Mouse (Mus musculus) MEL (cell line): Measurements from ENCODE around the gene Igfbp2. TPM values are rescaled to one million over a fixed set of nuclear protein-coding genes. Genes with fewer than 3 reads are reported as not detected.

Experiments
- DNase-seq: peaks from one replicate; pipeline ENCODE4 v3.0.0; 2011; ENCODE audit warnings: low read depth, low spot score
- H3K27ac ChIP-seq: 2 replicates; pipeline ENCODE4 v1.5.1; 2012; ENCODE audit warnings: low read depth, mild to moderate bottlenecking, control low read depth, low read length, moderate library complexity; ENCODE audit not compliant: control insufficient read depth
- H3K27me3 ChIP-seq, 2 experiments: fragments of 150-350 bp in 1 of 2; sonication (generic) in 1 of 2; 2 replicates each; pipeline ENCODE4 v1.6.1; 2012; ENCODE audit warnings: low read length in 2 of 2, mild to moderate bottlenecking in 2 of 2, improper control_type of control experiment in 1 of 2, moderate library complexity in 1 of 2; ENCODE audit not compliant: insufficient read depth in 2 of 2, control insufficient read depth in 1 of 2
- H3K36me3 ChIP-seq, 2 experiments: 2 replicates each; pipeline ENCODE4 v1.6.1; 2012 to 2014; ENCODE audit warnings: low read length in 2 of 2, improper control_type of control experiment in 1 of 2, inconsistent platforms in 1 of 2, mild to moderate bottlenecking in 1 of 2; ENCODE audit not compliant: insufficient read depth in 2 of 2, control insufficient read depth in 1 of 2
- H3K4me1 ChIP-seq, 2 experiments: fragments of 150-350 bp in 1 of 2; sonication (generic) in 1 of 2; 2 replicates each; pipeline ENCODE4 v1.6.1; 2012; ENCODE audit warnings: low read length in 2 of 2, improper control_type of control experiment in 1 of 2, mild to moderate bottlenecking in 1 of 2; ENCODE audit not compliant: insufficient read depth in 2 of 2, control insufficient read depth in 1 of 2
- H3K4me3 ChIP-seq, 2 experiments: fragments of 150-350 bp in 1 of 2; sonication (generic) in 1 of 2; 2 replicates each; pipeline ENCODE4 v1.5.1; 2012; ENCODE audit warnings: low read depth in 2 of 2, low read length in 2 of 2, mild to moderate bottlenecking in 2 of 2, moderate library complexity in 2 of 2, control low read depth in 1 of 2, improper control_type of control experiment in 1 of 2; ENCODE audit not compliant: control insufficient read depth in 1 of 2, insufficient read depth in 1 of 2
- H3K79me2 ChIP-seq: 2 replicates; pipeline ENCODE4 v1.6.1; 2012; ENCODE audit warnings: mild to moderate bottlenecking, low read length, moderate library complexity; ENCODE audit not compliant: control insufficient read depth, poor library complexity, insufficient read depth
- H3K9ac ChIP-seq: 2 replicates; pipeline ENCODE4 v1.6.1; 2012; ENCODE audit warnings: low read depth, mild to moderate bottlenecking, control low read depth, low read length, moderate library complexity; ENCODE audit not compliant: control insufficient read depth, poor library complexity, severe bottlenecking
- H3K9me3 ChIP-seq: fragments of 150-350 bp; sonication (generic); replicated peaks from 2 replicates; pipeline ENCODE4 v1.6.1; 2012; ENCODE audit warnings: mild to moderate bottlenecking, low read length, improper control_type of control experiment, moderate library complexity; ENCODE audit not compliant: insufficient read depth
- CHD2 ChIP-seq: IDR thresholded peaks from 2 replicates; pipeline ENCODE4 v1.6.1; 2011; ENCODE audit warnings: low read length, improper control_type of control experiment
- ELF1 ChIP-seq: IDR thresholded peaks from 2 replicates; pipeline ENCODE4 v1.6.1; 2014; ENCODE audit warnings: low read depth, mild to moderate bottlenecking, inconsistent platforms, low read length, improper control_type of control experiment, moderate library complexity
- EP300 ChIP-seq, 2 experiments: IDR thresholded peaks; 2 replicates each; pipeline ENCODE4 v1.6.1; 2011; ENCODE audit warnings: improper control_type of control experiment in 2 of 2, low read length in 2 of 2, low read depth in 1 of 2, mild to moderate bottlenecking in 1 of 2
- ETS1 ChIP-seq: IDR thresholded peaks from 2 replicates; pipeline ENCODE4 v1.6.1; 2012; ENCODE audit warnings: low read depth, mild to moderate bottlenecking, inconsistent platforms, low read length, improper control_type of control experiment, moderate library complexity
- GABPA ChIP-seq: IDR thresholded peaks from 2 replicates; pipeline ENCODE4 v1.6.1; 2012; ENCODE audit warnings: low read depth, mild to moderate bottlenecking, inconsistent platforms, low read length, improper control_type of control experiment, moderate library complexity
- HCFC1 ChIP-seq: IDR thresholded peaks from 2 replicates; pipeline ENCODE4 v1.6.1; 2012; ENCODE audit warnings: low read depth, mild to moderate bottlenecking, inconsistent platforms, low read length, improper control_type of control experiment, moderate library complexity
- KAT2A ChIP-seq: conservative IDR thresholded peaks from 2 replicates; pipeline ENCODE4 v1.6.1; 2012; ENCODE audit warnings: low read depth, low read length, improper control_type of control experiment, inconsistent platforms
- MAX ChIP-seq: IDR thresholded peaks from 2 replicates; pipeline ENCODE4 v1.6.1; 2011; ENCODE audit warnings: low read length, improper control_type of control experiment
- MAZ ChIP-seq: IDR thresholded peaks from 2 replicates; pipeline ENCODE4 v1.6.1; 2012; ENCODE audit warnings: low read depth, mild to moderate bottlenecking, inconsistent platforms, low read length, improper control_type of control experiment
- MYC ChIP-seq: IDR thresholded peaks from 2 replicates; pipeline ENCODE4 v1.6.1; 2011; ENCODE audit warnings: low read depth, mild to moderate bottlenecking, low read length, improper control_type of control experiment, moderate library complexity
- NELFE ChIP-seq: IDR thresholded peaks from 2 replicates; pipeline ENCODE4 v1.6.1; 2011; ENCODE audit warnings: low read depth, low read length, improper control_type of control experiment
- NRF1 ChIP-seq: IDR thresholded peaks from 2 replicates; pipeline ENCODE4 v1.6.1; 2014; ENCODE audit warnings: low read depth, mild to moderate bottlenecking, inconsistent platforms, low read length, improper control_type of control experiment, moderate library complexity; ENCODE audit not compliant: poor library complexity, insufficient read depth, severe bottlenecking
- POLR2AphosphoS2 ChIP-seq: IDR thresholded peaks from 2 replicates; pipeline ENCODE4 v1.6.1; 2011; ENCODE audit warnings: low read length, improper control_type of control experiment
- POLR2AphosphoS5 ChIP-seq: IDR thresholded peaks from 2 replicates; pipeline ENCODE4 v1.6.1; 2012; ENCODE audit warnings: low read depth, borderline replicate concordance, mild to moderate bottlenecking, inconsistent platforms, low read length, moderate library complexity, mixed read lengths
- RAD21 ChIP-seq: IDR thresholded peaks from 2 replicates; pipeline ENCODE4 v1.6.1; 2011; ENCODE audit warnings: mild to moderate bottlenecking, low read depth, low read length, improper control_type of control experiment
- SIN3A ChIP-seq: IDR thresholded peaks from 2 replicates; pipeline ENCODE4 v1.6.1; 2012; ENCODE audit warnings: low read length, improper control_type of control experiment, inconsistent platforms
- TAL1 ChIP-seq: IDR thresholded peaks from 2 replicates; pipeline ENCODE4 v1.6.1; 2012; ENCODE audit warnings: mild to moderate bottlenecking, inconsistent platforms, low read length, moderate library complexity, mixed read lengths
- TCF12 ChIP-seq: IDR thresholded peaks from 2 replicates; pipeline ENCODE4 v1.6.1; 2014; ENCODE audit warnings: low read depth, mild to moderate bottlenecking, inconsistent platforms, low read length, improper control_type of control experiment, moderate library complexity
- USF2 ChIP-seq, 2 experiments: IDR thresholded peaks; 2 replicates each; pipeline ENCODE4 v1.6.1; 2011 to 2012; ENCODE audit warnings: improper control_type of control experiment in 2 of 2, low read length in 2 of 2, borderline replicate concordance in 1 of 2, inconsistent platforms in 1 of 2, low read depth in 1 of 2, mild to moderate bottlenecking in 1 of 2; ENCODE audit not compliant: insufficient read depth in 1 of 2
- ZC3H11A ChIP-seq: IDR thresholded peaks from 2 replicates; pipeline ENCODE4 v1.6.1; 2012; ENCODE audit warnings: low read depth, mild to moderate bottlenecking, inconsistent platforms, low read length, improper control_type of control experiment
- ZMIZ1 ChIP-seq: IDR thresholded peaks from 2 replicates; pipeline ENCODE4 v1.6.1; 2012; ENCODE audit warnings: low read depth, mild to moderate bottlenecking, inconsistent platforms, low read length, improper control_type of control experiment, moderate library complexity
- ZNF384 ChIP-seq: IDR thresholded peaks from 2 replicates; pipeline ENCODE4 v1.6.1; 2012; ENCODE audit warnings: low read depth, mild to moderate bottlenecking, inconsistent platforms, low read length, improper control_type of control experiment
- polyA plus RNA-seq, 2 experiments: library from polyadenylated mRNA; stranded (reverse) in 1 of 2; unstranded in 1 of 2; fragments of >175 nt in 1 of 2; fragments of >200 nt in 1 of 2; gene quantifications; 2 replicates each; pipeline versions ENCODE4 v1.2.1 to v1.2.4; 2012; ENCODE audit warnings: low replicate concordance in 2 of 2, low read depth in 1 of 2; ENCODE audit not compliant: insufficient read length in 2 of 2, insufficient read depth in 1 of 2, missing spikeins in 1 of 2
- total RNA-seq: library from RNA; depleted of rRNA; stranded (reverse); fragments of 300-350 nt; gene quantifications from 2 replicates; pipeline ENCODE4 v1.2.3, GENCODE M21; 2012

Gene Igfbp2
- total and polyA plus RNA-seq, 3 experiments: not detected

GRCm38 (mm10) chr1:72869681-72870614 is 45.6 kb downstream of the Igfbp2 start (continued):
- no peak for TF ChIP-seq ZC3H11A
- TF ChIP-seq RAD21: no peak
- no peak for TF ChIP-seq KAT2A
- no peak for TF ChIP-seq POLR2AphosphoS2
- peak; percentile 45; the same call in 1 of the 2 replicates for TF ChIP-seq ZMIZ1
- TF ChIP-seq SIN3A: no peak; the same call in 1 of the 2 replicates
- no peak for TF ChIP-seq HCFC1
- TF ChIP-seq MAZ: no peak; the same call in 1 of the 2 replicates
- peak; percentile 58 for TF ChIP-seq NELFE
- no peak for TF ChIP-seq CHD2
- TF ChIP-seq USF2 (IDR thresholded peaks at IDR 0.05; ENCODE audit: borderline replicate concordance in 1 of 2, insufficient read depth in 1 of 2, low read depth in 1 of 2, low read length in 2 of 2): no peak
- no peak for TF ChIP-seq TAL1
- TF ChIP-seq, all 39 proteins: peak for 13

GRCm38 (mm10) chr1:72870615-72871336 is 46.5 kb downstream of the Igfbp2 start:
- Histone ChIP-seq H3K36me3 (peaks cover 0 to 18% of the 10 kb centered on the region in 2 experiments; a peak in 2 of 4 replicates), H3K4me1 (peaks cover 16 to 19% of the 10 kb centered on the region in 2 experiments), H3K4me3 (peak overlapping the region; percentile 66 to 76), H3K27ac (peak overlapping the region; percentile 42), H3K27me3 (no peaks in the 10 kb centered on the region), H3K9ac (peak overlapping the region; percentile 55), H3K79me2 (no peaks in the 10 kb centered on the region), H3K9me3 (no peaks in the 10 kb centered on the region)
- DNase-seq: peak; percentile 90
- TF ChIP-seq SIN3A (peak; percentile 76), TCF12 (no peak), MYC (0 out of 2 replicates have a peak, but pooled peaks have one; percentile 17), ELF1 (no peak), POLR2AphosphoS2 (no peak), ZMIZ1 (no peak), MAX (0 out of 2 replicates have a peak, but pooled peaks have one; percentile 32), POLR2AphosphoS5 (no peak), ZNF384 (peak; percentile 62; the same call in 1 of the 2 replicates), CHD2 (no peak), NRF1 (no peak), HCFC1 (no peak), EP300 (IDR thresholded peaks at IDR 0.05; ENCODE audit: low read depth in 1 of 2, low read length in 2 of 2) (no peak), KAT2A (no peak), NELFE (no peak), GABPA (no peak), ETS1 (no peak; the same call in 1 of the 2 replicates), MAZ (peak; percentile 57; the same call in 1 of the 2 replicates)
